Mouse (Mus musculus): ENCODE data around the gene Pla2g15. TPM values are rescaled to one million over a fixed set of nuclear protein-coding genes. Genes with fewer than 3 reads are reported as not detected.

Gene Pla2g15
- polyA plus RNA-seq, 1 experiment from 2014 or later: 24.5 TPM

- 79% methylated on average over 3 of the region's 3 CpGs for WGBS
- Histone ChIP-seq H3K36me3 (ENCODE audit: control insufficient read depth, insufficient read depth, low read length) (peaks cover 8% of the 10 kb centered on the region; the same call in 1 of the 2 replicates), H3K27ac (ENCODE audit: low read length) (no peak overlapping the region), H3K4me3 (ENCODE audit: low read depth, low read length) (no peak overlapping the region), H3K9me3 (replicated peaks; ENCODE audit: control insufficient read depth, low read length, poor library complexity, severe bottlenecking) (no peaks in the 10 kb centered on the region), H3K4me2 (ENCODE audit: low read length) (no peak overlapping the region), H3K4me1 (ENCODE audit: control insufficient read depth, insufficient read depth, low read length) (no peaks in the 10 kb centered on the region), H3K9ac (ENCODE audit: low read depth, low read length) (no peak overlapping the region), H3K27me3 (ENCODE audit: control insufficient read depth, insufficient read depth, low read depth, low read length) (no peaks in the 10 kb centered on the region)
- no peak for ATAC-seq
Observed at GRCm38 (mm10) chr8:106123443-106123842, 26.8 kb upstream of the Pla2g15 start.

GRCm38 (mm10) chr8:106126055-106126454, 24.1 kb upstream of the Pla2g15 start:
- no peak for ATAC-seq
- Histone ChIP-seq H3K9me3 (replicated peaks; ENCODE audit: control insufficient read depth, low read length, poor library complexity, severe bottlenecking) (no peaks in the 10 kb centered on the region), H3K4me3 (ENCODE audit: low read depth, low read length) (no peak overlapping the region), H3K27ac (ENCODE audit: low read length) (no peak overlapping the region), H3K27me3 (ENCODE audit: control insufficient read depth, insufficient read depth, low read depth, low read length) (no peaks in the 10 kb centered on the region), H3K4me1 (ENCODE audit: control insufficient read depth, insufficient read depth, low read length) (no peaks in the 10 kb centered on the region), H3K4me2 (ENCODE audit: low read length) (no peak overlapping the region), H3K36me3 (ENCODE audit: control insufficient read depth, insufficient read depth, low read length) (peaks cover 8% of the 10 kb centered on the region; the same call in 1 of the 2 replicates), H3K9ac (ENCODE audit: low read depth, low read length) (no peak overlapping the region)
- 94% methylated on average over 1 of the region's 1 CpGs for WGBS

- ATAC-seq: no peak
- H3K4me3 ChIP-seq (ENCODE audit: low read depth, low read length): no peak overlapping the region
- no peak overlapping the region for H3K27ac ChIP-seq (ENCODE audit: low read length)
- H3K27me3 ChIP-seq (ENCODE audit: control insufficient read depth, insufficient read depth, low read depth, low read length): no peaks in the 10 kb centered on the region
- 80% methylated on average over 3 of the region's 3 CpGs for WGBS
- no peaks in the 10 kb centered on the region for H3K9me3 ChIP-seq (replicated peaks; ENCODE audit: control insufficient read depth, low read length, poor library complexity, severe bottlenecking)
- H3K4me2 ChIP-seq (ENCODE audit: low read length): no peak overlapping the region
- H3K36me3 ChIP-seq (ENCODE audit: control insufficient read depth, insufficient read depth, low read length): peaks cover 8% of the 10 kb centered on the region; the same call in 1 of the 2 replicates
- no peaks in the 10 kb centered on the region for H3K4me1 ChIP-seq (ENCODE audit: control insufficient read depth, insufficient read depth, low read length)
- H3K9ac ChIP-seq (ENCODE audit: low read depth, low read length): no peak overlapping the region
Observed at GRCm38 (mm10) chr8:106127054-106127453, 23.1 kb upstream of the Pla2g15 start.

- Histone ChIP-seq H3K4me3 (ENCODE audit: low read depth, low read length) (no peak overlapping the region), H3K4me1 (ENCODE audit: control insufficient read depth, insufficient read depth, low read length) (no peaks in the 10 kb centered on the region), H3K9ac (ENCODE audit: low read depth, low read length) (no peak overlapping the region), H3K36me3 (ENCODE audit: control insufficient read depth, insufficient read depth, low read length) (peaks cover 8% of the 10 kb centered on the region; the same call in 1 of the 2 replicates), H3K27me3 (ENCODE audit: control insufficient read depth, insufficient read depth, low read depth, low read length) (0 out of 2 replicates have a peak, but pooled peaks cover 1% of the 10 kb centered on the region), H3K27ac (ENCODE audit: low read length) (no peak overlapping the region), H3K4me2 (ENCODE audit: low read length) (no peak overlapping the region), H3K9me3 (replicated peaks; ENCODE audit: control insufficient read depth, low read length, poor library complexity, severe bottlenecking) (no peaks in the 10 kb centered on the region)
- 90% methylated on average over 10 of the region's 10 CpGs for WGBS
- no peak for ATAC-seq
Observed at GRCm38 (mm10) chr8:106127882-106128410, 22.3 kb upstream of the Pla2g15 start.

GRCm38 (mm10) chr8:106129232-106129930, 20.8 kb upstream of the Pla2g15 start:
- Histone ChIP-seq H3K4me3 (ENCODE audit: low read depth, low read length) (no peak overlapping the region), H3K36me3 (ENCODE audit: control insufficient read depth, insufficient read depth, low read length) (0 out of 2 replicates have a peak, but pooled peaks cover 5% of the 10 kb centered on the region), H3K9ac (ENCODE audit: low read depth, low read length) (no peak overlapping the region), H3K4me2 (ENCODE audit: low read length) (no peak overlapping the region), H3K4me1 (ENCODE audit: control insufficient read depth, insufficient read depth, low read length) (no peaks in the 10 kb centered on the region), H3K9me3 (replicated peaks; ENCODE audit: control insufficient read depth, low read length, poor library complexity, severe bottlenecking) (no peaks in the 10 kb centered on the region), H3K27me3 (ENCODE audit: control insufficient read depth, insufficient read depth, low read depth, low read length) (peaks cover 16% of the 10 kb centered on the region), H3K27ac (ENCODE audit: low read length) (no peak overlapping the region)
- no peak for ATAC-seq

GRCm38 (mm10) chr8:106129997-106130396, 20.2 kb upstream of the Pla2g15 start:
- Histone ChIP-seq H3K4me1 (ENCODE audit: control insufficient read depth, insufficient read depth, low read length) (no peaks in the 10 kb centered on the region), H3K27ac (ENCODE audit: low read length) (no peak overlapping the region), H3K4me2 (ENCODE audit: low read length) (no peak overlapping the region), H3K9ac (ENCODE audit: low read depth, low read length) (no peak overlapping the region), H3K27me3 (ENCODE audit: control insufficient read depth, insufficient read depth, low read depth, low read length) (peaks cover 22% of the 10 kb centered on the region), H3K36me3 (ENCODE audit: control insufficient read depth, insufficient read depth, low read length) (0 out of 2 replicates have a peak, but pooled peaks cover 5% of the 10 kb centered on the region), H3K9me3 (replicated peaks; ENCODE audit: control insufficient read depth, low read length, poor library complexity, severe bottlenecking) (no peaks in the 10 kb centered on the region), H3K4me3 (ENCODE audit: low read depth, low read length) (no peak overlapping the region)
- WGBS: 86% methylated on average over 2 of the region's 2 CpGs
- ATAC-seq: no peak

GRCm38 (mm10) chr8:106130505-106130904, 19.7 kb upstream of the Pla2g15 start:
- 86% methylated on average over 2 of the region's 2 CpGs for WGBS
- no peak for ATAC-seq
- H3K4me3 ChIP-seq (ENCODE audit: low read depth, low read length): no peak overlapping the region
- 0 out of 2 replicates have a peak, but pooled peaks cover under 1% of the 10 kb centered on the region for H3K4me1 ChIP-seq (ENCODE audit: control insufficient read depth, insufficient read depth, low read length)
- peaks cover 27% of the 10 kb centered on the region for H3K27me3 ChIP-seq (ENCODE audit: control insufficient read depth, insufficient read depth, low read depth, low read length)
- H3K4me2 ChIP-seq (ENCODE audit: low read length): no peak overlapping the region
- no peak overlapping the region for H3K9ac ChIP-seq (ENCODE audit: low read depth, low read length)
- 0 out of 2 replicates have a peak, but pooled peaks cover 5% of the 10 kb centered on the region for H3K36me3 ChIP-seq (ENCODE audit: control insufficient read depth, insufficient read depth, low read length)
- H3K27ac ChIP-seq (ENCODE audit: low read length): no peak overlapping the region
- H3K9me3 ChIP-seq (replicated peaks; ENCODE audit: control insufficient read depth, low read length, poor library complexity, severe bottlenecking): no peaks in the 10 kb centered on the region

GRCm38 (mm10) chr8:106131021-106131420, 19.2 kb upstream of the Pla2g15 start:
- 90% methylated on average over 4 of the region's 4 CpGs for WGBS
- Histone ChIP-seq H3K36me3 (ENCODE audit: control insufficient read depth, insufficient read depth, low read length) (0 out of 2 replicates have a peak, but pooled peaks cover 5% of the 10 kb centered on the region), H3K4me3 (ENCODE audit: low read depth, low read length) (no peak overlapping the region), H3K27ac (ENCODE audit: low read length) (no peak overlapping the region), H3K9me3 (replicated peaks; ENCODE audit: control insufficient read depth, low read length, poor library complexity, severe bottlenecking) (no peaks in the 10 kb centered on the region), H3K4me2 (ENCODE audit: low read length) (no peak overlapping the region), H3K9ac (ENCODE audit: low read depth, low read length) (no peak overlapping the region), H3K4me1 (ENCODE audit: control insufficient read depth, insufficient read depth, low read length) (peaks cover 5% of the 10 kb centered on the region), H3K27me3 (ENCODE audit: control insufficient read depth, insufficient read depth, low read depth, low read length) (peaks cover 32% of the 10 kb centered on the region)
- no peak for ATAC-seq

GRCm38 (mm10) chr8:106131488-106132222, 18.5 kb upstream of the Pla2g15 start:
- 0 out of 2 replicates have a peak, but pooled peaks cover 5% of the 10 kb centered on the region for H3K36me3 ChIP-seq (ENCODE audit: control insufficient read depth, insufficient read depth, low read length)
- no peak for ATAC-seq
- no peak overlapping the region for H3K9ac ChIP-seq (ENCODE audit: low read depth, low read length)
- WGBS: 95% methylated on average over 7 of the region's 7 CpGs
- H3K27me3 ChIP-seq (ENCODE audit: control insufficient read depth, insufficient read depth, low read depth, low read length): peaks cover 38% of the 10 kb centered on the region
- peaks cover 12% of the 10 kb centered on the region for H3K4me1 ChIP-seq (ENCODE audit: control insufficient read depth, insufficient read depth, low read length)
- no peak overlapping the region for H3K27ac ChIP-seq (ENCODE audit: low read length)
- H3K4me3 ChIP-seq (ENCODE audit: low read depth, low read length): no peak overlapping the region
- H3K4me2 ChIP-seq (ENCODE audit: low read length): no peak overlapping the region
- H3K9me3 ChIP-seq (replicated peaks; ENCODE audit: control insufficient read depth, low read length, poor library complexity, severe bottlenecking): no peaks in the 10 kb centered on the region
